Mouse (Mus musculus): Measurements from ENCODE around the gene Zc3h15. TPM values are rescaled to one million over a fixed set of nuclear protein-coding genes. Genes with fewer than 3 reads are reported as not detected.
"Not testable (repeated sequence)": the region's sequence is repeated elsewhere in the genome, so short reads cannot be mapped to it uniquely, and the experiment has no call there.

Zc3h15 gene
- polyA plus RNA-seq, 1 experiment from 2014 or later = 169 TPM

- Histone ChIP-seq H3K4me1 (peaks cover 9% of the 10 kb centered on the region), H3K9me3 (no peaks in the 10 kb centered on the region), H3K4me3 (no peak overlapping the region), H3K36me3 (peaks cover 17% of the 10 kb centered on the region), H3K4me2 (replicated peaks) (no peak overlapping the region), H3K27ac (no peak overlapping the region), H3K27me3 (no peaks in the 10 kb centered on the region), H3K9ac (no peak overlapping the region)
- no peak for ATAC-seq (ENCODE audit: low FRiP score, low read depth)
Observed at GRCm38 (mm10) chr2:83652606-83653005, 8.4 kb downstream of the Zc3h15 start.

- WGBS = 81% methylated on average over 3 of the region's 3 CpGs
Observed at GRCm38 (mm10) chr2:83659279-83659678, 15.0 kb downstream of the Zc3h15 start.

GRCm38 (mm10) chr2:83660114-83660513 is 15.9 kb downstream of the Zc3h15 start:
- Histone ChIP-seq H3K27ac (no peak overlapping the region), H3K27me3 (no peaks in the 10 kb centered on the region), H3K9me3 (no peaks in the 10 kb centered on the region), H3K36me3 (peaks cover 45% of the 10 kb centered on the region), H3K4me1 (no peaks in the 10 kb centered on the region), H3K4me2 (replicated peaks) (no peak overlapping the region), H3K4me3 (no peak overlapping the region), H3K9ac (no peak overlapping the region)
- 91% methylated on average over 1 of the region's 1 CpGs for WGBS
- no peak for ATAC-seq (ENCODE audit: low FRiP score, low read depth)

More at GRCm38 (mm10) chr2:83659279-83659678, 15.0 kb downstream of the Zc3h15 start:
- Histone ChIP-seq H3K4me3 (no peak overlapping the region), H3K9ac (no peak overlapping the region), H3K36me3 (peaks cover 44% of the 10 kb centered on the region), H3K27me3 (no peaks in the 10 kb centered on the region), H3K27ac (no peak overlapping the region), H3K4me2 (replicated peaks) (no peak overlapping the region), H3K4me1 (no peaks in the 10 kb centered on the region), H3K9me3 (no peaks in the 10 kb centered on the region)
- no peak for ATAC-seq (ENCODE audit: low FRiP score, low read depth)

- no peak for ATAC-seq (ENCODE audit: low FRiP score, low read depth)
- WGBS = 97% methylated on average over 6 of the region's 6 CpGs
- H3K27ac ChIP-seq = no peak overlapping the region
- no peaks in the 10 kb centered on the region for H3K4me1 ChIP-seq
- no peak overlapping the region for H3K9ac ChIP-seq
- no peak overlapping the region for H3K4me2 ChIP-seq (replicated peaks)
- peaks cover 38% of the 10 kb centered on the region for H3K36me3 ChIP-seq
- no peaks in the 10 kb centered on the region for H3K9me3 ChIP-seq
- H3K27me3 ChIP-seq = no peaks in the 10 kb centered on the region
- no peak overlapping the region for H3K4me3 ChIP-seq
Observed at GRCm38 (mm10) chr2:83661351-83661750, 17.1 kb downstream of the Zc3h15 start.

GRCm38 (mm10) chr2:83665051-83665450 is 20.8 kb downstream of the Zc3h15 start:
- H3K4me1 ChIP-seq; H3K27ac ChIP-seq; ATAC-seq (ENCODE audit: low FRiP score, low read depth); H3K4me3 ChIP-seq; H3K27me3 ChIP-seq; H3K4me2 ChIP-seq (replicated peaks); H3K9ac ChIP-seq; H3K9me3 ChIP-seq: not testable (repeated sequence)
- 86% methylated on average over 2 of the region's 2 CpGs for WGBS
- H3K36me3 ChIP-seq = peaks cover 41% of the 10 kb centered on the region

GRCm38 (mm10) chr2:83667430-83667829 is 23.2 kb downstream of the Zc3h15 start:
- no peak overlapping the region for H3K9ac ChIP-seq
- H3K9me3 ChIP-seq = no peaks in the 10 kb centered on the region
- no peak for ATAC-seq (ENCODE audit: low FRiP score, low read depth)
- no peak overlapping the region for H3K4me2 ChIP-seq (replicated peaks)
- H3K36me3 ChIP-seq = peaks cover 31% of the 10 kb centered on the region
- 79% methylated on average over 2 of the region's 2 CpGs for WGBS
- H3K4me3 ChIP-seq = no peak overlapping the region
- H3K4me1 ChIP-seq = no peaks in the 10 kb centered on the region
- H3K27ac ChIP-seq = no peak overlapping the region
- no peaks in the 10 kb centered on the region for H3K27me3 ChIP-seq

- no peak for ATAC-seq (ENCODE audit: low FRiP score, low read depth)
- no peaks in the 10 kb centered on the region for H3K27me3 ChIP-seq
- WGBS = 92% methylated on average over 1 of the region's 1 CpGs
- no peaks in the 10 kb centered on the region for H3K9me3 ChIP-seq
- peaks cover 26% of the 10 kb centered on the region for H3K36me3 ChIP-seq
- H3K4me2 ChIP-seq (replicated peaks) = no peak overlapping the region
- H3K27ac ChIP-seq = no peak overlapping the region
- no peaks in the 10 kb centered on the region for H3K4me1 ChIP-seq
- H3K4me3 ChIP-seq = no peak overlapping the region
- no peak overlapping the region for H3K9ac ChIP-seq
Observed at GRCm38 (mm10) chr2:83668052-83668451, 23.8 kb downstream of the Zc3h15 start.

- no peaks in the 10 kb centered on the region for H3K27me3 ChIP-seq
- H3K9ac ChIP-seq = no peak overlapping the region
- H3K36me3 ChIP-seq = peaks cover 35% of the 10 kb centered on the region
- no peaks in the 10 kb centered on the region for H3K9me3 ChIP-seq
- no peak overlapping the region for H3K4me3 ChIP-seq
- 87% methylated on average over 5 of the region's 5 CpGs for WGBS
- ATAC-seq (ENCODE audit: low FRiP score, low read depth) = no peak
- no peak overlapping the region for H3K27ac ChIP-seq
- H3K4me2 ChIP-seq (replicated peaks) = no peak overlapping the region
- H3K4me1 ChIP-seq = no peaks in the 10 kb centered on the region; the same call in 1 of the 2 replicates
Observed at GRCm38 (mm10) chr2:83669988-83670387, 25.8 kb downstream of the Zc3h15 start.

GRCm38 (mm10) chr2:83671843-83672242 is 27.6 kb downstream of the Zc3h15 start:
- H3K9me3 ChIP-seq = no peaks in the 10 kb centered on the region
- H3K9ac ChIP-seq = no peak overlapping the region
- no peak overlapping the region for H3K27ac ChIP-seq
- no peak for ATAC-seq (ENCODE audit: low FRiP score, low read depth)
- H3K4me3 ChIP-seq = no peak overlapping the region
- no peak overlapping the region for H3K4me2 ChIP-seq (replicated peaks)
- H3K36me3 ChIP-seq = peaks cover 36% of the 10 kb centered on the region
- no peaks in the 10 kb centered on the region for H3K27me3 ChIP-seq
- 89% methylated on average over 2 of the region's 2 CpGs for WGBS
- H3K4me1 ChIP-seq = peaks cover 7% of the 10 kb centered on the region

- 79% methylated on average over 7 of the region's 7 CpGs for WGBS
- ATAC-seq (ENCODE audit: low FRiP score, low read depth) = no peak
- H3K36me3 ChIP-seq = peaks cover 36% of the 10 kb centered on the region
- no peak overlapping the region for H3K9ac ChIP-seq
- peaks cover 7% of the 10 kb centered on the region for H3K4me1 ChIP-seq
- H3K9me3 ChIP-seq = no peaks in the 10 kb centered on the region
- no peak overlapping the region for H3K27ac ChIP-seq
- no peak overlapping the region for H3K4me2 ChIP-seq (replicated peaks)
- H3K27me3 ChIP-seq = no peaks in the 10 kb centered on the region
- H3K4me3 ChIP-seq = no peak overlapping the region
Observed at GRCm38 (mm10) chr2:83673067-83673466, 28.8 kb downstream of the Zc3h15 start.

GRCm38 (mm10) chr2:83673843-83674242 is 29.6 kb downstream of the Zc3h15 start:
- Histone ChIP-seq H3K4me2 (replicated peaks) (no peak overlapping the region), H3K9ac (no peak overlapping the region), H3K4me1 (peaks cover 7% of the 10 kb centered on the region), H3K36me3 (peaks cover 32% of the 10 kb centered on the region), H3K27ac (no peak overlapping the region), H3K4me3 (no peak overlapping the region), H3K9me3 (no peaks in the 10 kb centered on the region), H3K27me3 (no peaks in the 10 kb centered on the region)
- WGBS = 92% methylated on average over 2 of the region's 2 CpGs
- no peak for ATAC-seq (ENCODE audit: low FRiP score, low read depth)

- no peak overlapping the region for H3K4me3 ChIP-seq
- peaks cover 30% of the 10 kb centered on the region for H3K36me3 ChIP-seq
- WGBS = 80% methylated on average over 7 of the region's 7 CpGs
- no peaks in the 10 kb centered on the region for H3K27me3 ChIP-seq
- H3K4me2 ChIP-seq (replicated peaks) = no peak overlapping the region
- H3K4me1 ChIP-seq = peaks cover 7% of the 10 kb centered on the region
- H3K9me3 ChIP-seq = no peaks in the 10 kb centered on the region
- no peak overlapping the region for H3K27ac ChIP-seq
- no peak overlapping the region for H3K9ac ChIP-seq
- no peak for ATAC-seq (ENCODE audit: low FRiP score, low read depth)
Observed at GRCm38 (mm10) chr2:83674421-83674820, 30.2 kb downstream of the Zc3h15 start.

- 89% methylated on average over 9 of the region's 9 CpGs for WGBS
- no peak for ATAC-seq (ENCODE audit: low FRiP score, low read depth)
- no peak overlapping the region for H3K4me3 ChIP-seq
- H3K36me3 ChIP-seq = peaks cover 26% of the 10 kb centered on the region
- no peak overlapping the region for H3K4me2 ChIP-seq (replicated peaks)
- H3K27me3 ChIP-seq = no peaks in the 10 kb centered on the region
- no peaks in the 10 kb centered on the region for H3K9me3 ChIP-seq
- no peak overlapping the region for H3K27ac ChIP-seq
- H3K9ac ChIP-seq = no peak overlapping the region
- H3K4me1 ChIP-seq = peaks cover 7% of the 10 kb centered on the region
Observed at GRCm38 (mm10) chr2:83674896-83675295, 30.7 kb downstream of the Zc3h15 start.

Measured in limb, embryonic 13.5 days (tissue).